Mouse (Mus musculus) MEL (cell line): ENCODE measurements around the gene Commd2. TPM values are rescaled to one million over a fixed set of nuclear protein-coding genes. Genes with fewer than 3 reads are reported as not detected.

ENCODE experiments used
- DNase-seq: peaks from one replicate; pipeline ENCODE4 v3.0.0; 2011; ENCODE audit warnings: low read depth, low spot score
- H3K27ac ChIP-seq: 2 replicates; pipeline ENCODE4 v1.5.1; 2012; ENCODE audit warnings: low read depth, mild to moderate bottlenecking, control low read depth, low read length, moderate library complexity; ENCODE audit not compliant: control insufficient read depth
- H3K27me3 ChIP-seq, 2 experiments: fragments of 150-350 bp in 1 of 2; sonication (generic) in 1 of 2; 2 replicates each; pipeline ENCODE4 v1.6.1; 2012; ENCODE audit warnings: low read length in 2 of 2, mild to moderate bottlenecking in 2 of 2, improper control_type of control experiment in 1 of 2, moderate library complexity in 1 of 2; ENCODE audit not compliant: insufficient read depth in 2 of 2, control insufficient read depth in 1 of 2
- H3K36me3 ChIP-seq, 2 experiments: 2 replicates each; pipeline ENCODE4 v1.6.1; 2012 to 2014; ENCODE audit warnings: low read length in 2 of 2, improper control_type of control experiment in 1 of 2, inconsistent platforms in 1 of 2, mild to moderate bottlenecking in 1 of 2; ENCODE audit not compliant: insufficient read depth in 2 of 2, control insufficient read depth in 1 of 2
- H3K4me1 ChIP-seq, 2 experiments: fragments of 150-350 bp in 1 of 2; sonication (generic) in 1 of 2; 2 replicates each; pipeline ENCODE4 v1.6.1; 2012; ENCODE audit warnings: low read length in 2 of 2, improper control_type of control experiment in 1 of 2, mild to moderate bottlenecking in 1 of 2; ENCODE audit not compliant: insufficient read depth in 2 of 2, control insufficient read depth in 1 of 2
- H3K4me3 ChIP-seq, 2 experiments: fragments of 150-350 bp in 1 of 2; sonication (generic) in 1 of 2; 2 replicates each; pipeline ENCODE4 v1.5.1; 2012; ENCODE audit warnings: low read depth in 2 of 2, low read length in 2 of 2, mild to moderate bottlenecking in 2 of 2, moderate library complexity in 2 of 2, control low read depth in 1 of 2, improper control_type of control experiment in 1 of 2; ENCODE audit not compliant: control insufficient read depth in 1 of 2, insufficient read depth in 1 of 2
- H3K79me2 ChIP-seq: 2 replicates; pipeline ENCODE4 v1.6.1; 2012; ENCODE audit warnings: mild to moderate bottlenecking, low read length, moderate library complexity; ENCODE audit not compliant: control insufficient read depth, poor library complexity, insufficient read depth
- H3K9ac ChIP-seq: 2 replicates; pipeline ENCODE4 v1.6.1; 2012; ENCODE audit warnings: low read depth, mild to moderate bottlenecking, control low read depth, low read length, moderate library complexity; ENCODE audit not compliant: control insufficient read depth, poor library complexity, severe bottlenecking
- H3K9me3 ChIP-seq: fragments of 150-350 bp; sonication (generic); replicated peaks from 2 replicates; pipeline ENCODE4 v1.6.1; 2012; ENCODE audit warnings: mild to moderate bottlenecking, low read length, improper control_type of control experiment, moderate library complexity; ENCODE audit not compliant: insufficient read depth
- CHD2 ChIP-seq: IDR thresholded peaks from 2 replicates; pipeline ENCODE4 v1.6.1; 2011; ENCODE audit warnings: low read length, improper control_type of control experiment
- E2F4 ChIP-seq: IDR thresholded peaks from 2 replicates; pipeline ENCODE4 v1.6.1; 2011; ENCODE audit warnings: low read depth, low read length, improper control_type of control experiment, borderline replicate concordance
- ELF1 ChIP-seq: IDR thresholded peaks from 2 replicates; pipeline ENCODE4 v1.6.1; 2014; ENCODE audit warnings: low read depth, mild to moderate bottlenecking, inconsistent platforms, low read length, improper control_type of control experiment, moderate library complexity
- EP300 ChIP-seq, 2 experiments: IDR thresholded peaks; 2 replicates each; pipeline ENCODE4 v1.6.1; 2011; ENCODE audit warnings: improper control_type of control experiment in 2 of 2, low read length in 2 of 2, low read depth in 1 of 2, mild to moderate bottlenecking in 1 of 2
- KAT2A ChIP-seq: conservative IDR thresholded peaks from 2 replicates; pipeline ENCODE4 v1.6.1; 2012; ENCODE audit warnings: low read depth, low read length, improper control_type of control experiment, inconsistent platforms
- MAFK ChIP-seq: IDR thresholded peaks from 2 replicates; pipeline ENCODE4 v1.6.1; 2011; ENCODE audit warnings: low read depth, mild to moderate bottlenecking, low read length, improper control_type of control experiment, borderline replicate concordance
- MAX ChIP-seq: IDR thresholded peaks from 2 replicates; pipeline ENCODE4 v1.6.1; 2011; ENCODE audit warnings: low read length, improper control_type of control experiment
- MAZ ChIP-seq: IDR thresholded peaks from 2 replicates; pipeline ENCODE4 v1.6.1; 2012; ENCODE audit warnings: low read depth, mild to moderate bottlenecking, inconsistent platforms, low read length, improper control_type of control experiment
- MXI1 ChIP-seq: IDR thresholded peaks from 2 replicates; pipeline ENCODE4 v1.6.1; 2011; ENCODE audit warnings: mild to moderate bottlenecking, low read depth, low read length, improper control_type of control experiment
- MYB ChIP-seq: IDR thresholded peaks from 2 replicates; pipeline ENCODE4 v1.6.1; 2011; ENCODE audit warnings: mild to moderate bottlenecking, low read depth, low read length, improper control_type of control experiment
- MYC ChIP-seq: IDR thresholded peaks from 2 replicates; pipeline ENCODE4 v1.6.1; 2011; ENCODE audit warnings: low read depth, mild to moderate bottlenecking, low read length, improper control_type of control experiment, moderate library complexity
- POLR2AphosphoS2 ChIP-seq: IDR thresholded peaks from 2 replicates; pipeline ENCODE4 v1.6.1; 2011; ENCODE audit warnings: low read length, improper control_type of control experiment
- RAD21 ChIP-seq: IDR thresholded peaks from 2 replicates; pipeline ENCODE4 v1.6.1; 2011; ENCODE audit warnings: mild to moderate bottlenecking, low read depth, low read length, improper control_type of control experiment
- SMC3 ChIP-seq: IDR thresholded peaks from 2 replicates; pipeline ENCODE4 v1.6.1; 2011; ENCODE audit warnings: low read depth, low read length, improper control_type of control experiment
- TAL1 ChIP-seq: IDR thresholded peaks from 2 replicates; pipeline ENCODE4 v1.6.1; 2012; ENCODE audit warnings: mild to moderate bottlenecking, inconsistent platforms, low read length, moderate library complexity, mixed read lengths
- UBTF ChIP-seq: IDR thresholded peaks from 2 replicates; pipeline ENCODE4 v1.6.1; 2012; ENCODE audit warnings: low read depth, mild to moderate bottlenecking, inconsistent platforms, low read length, improper control_type of control experiment, moderate library complexity, borderline replicate concordance; ENCODE audit not compliant: insufficient read depth
- USF2 ChIP-seq, 2 experiments: IDR thresholded peaks; 2 replicates each; pipeline ENCODE4 v1.6.1; 2011 to 2012; ENCODE audit warnings: improper control_type of control experiment in 2 of 2, low read length in 2 of 2, borderline replicate concordance in 1 of 2, inconsistent platforms in 1 of 2, low read depth in 1 of 2, mild to moderate bottlenecking in 1 of 2; ENCODE audit not compliant: insufficient read depth in 1 of 2
- ZC3H11A ChIP-seq: IDR thresholded peaks from 2 replicates; pipeline ENCODE4 v1.6.1; 2012; ENCODE audit warnings: low read depth, mild to moderate bottlenecking, inconsistent platforms, low read length, improper control_type of control experiment
- ZKSCAN1 ChIP-seq: IDR thresholded peaks from 2 replicates; pipeline ENCODE4 v1.6.1; 2012; ENCODE audit warnings: low read depth, mild to moderate bottlenecking, inconsistent platforms, low read length, improper control_type of control experiment, moderate library complexity
- ZMIZ1 ChIP-seq: IDR thresholded peaks from 2 replicates; pipeline ENCODE4 v1.6.1; 2012; ENCODE audit warnings: low read depth, mild to moderate bottlenecking, inconsistent platforms, low read length, improper control_type of control experiment, moderate library complexity
- polyA plus RNA-seq, 2 experiments: library from polyadenylated mRNA; stranded (reverse) in 1 of 2; unstranded in 1 of 2; fragments of >175 nt in 1 of 2; fragments of >200 nt in 1 of 2; gene quantifications; 2 replicates each; pipeline versions ENCODE4 v1.2.1 to v1.2.4; 2012; ENCODE audit warnings: low replicate concordance in 2 of 2, low read depth in 1 of 2; ENCODE audit not compliant: insufficient read length in 2 of 2, insufficient read depth in 1 of 2, missing spikeins in 1 of 2
- total RNA-seq: library from RNA; depleted of rRNA; stranded (reverse); fragments of 300-350 nt; gene quantifications from 2 replicates; pipeline ENCODE4 v1.2.3, GENCODE M21; 2012

Commd2 gene
- total and polyA plus RNA-seq, 3 experiments = 47.7 to 61.6 TPM; not detected in 1

GRCm38 (mm10) chr3:57604618-57605015 is 46.9 kb downstream of the Commd2 start:
- no peaks in the 10 kb centered on the region; a peak in 1 of 4 replicates for H3K27me3 ChIP-seq
- no peak overlapping the region for H3K4me3 ChIP-seq
- no peaks in the 10 kb centered on the region for H3K4me1 ChIP-seq
- H3K27ac ChIP-seq = no peak overlapping the region
- no peaks in the 10 kb centered on the region for H3K9me3 ChIP-seq
- H3K36me3 ChIP-seq = no peaks in the 10 kb centered on the region
- no peaks in the 10 kb centered on the region for H3K79me2 ChIP-seq
- H3K9ac ChIP-seq = no peak overlapping the region
- DNase-seq = no peak
- TF ChIP-seq MAX (no peak), E2F4 (no peak), ZMIZ1 (no peak), TAL1 (no peak), KAT2A (no peak), MYB (no peak), USF2 (IDR thresholded peaks at IDR 0.05; ENCODE audit: borderline replicate concordance in 1 of 2, insufficient read depth in 1 of 2, low read depth in 1 of 2, low read length in 2 of 2) (no peak), EP300 (IDR thresholded peaks at IDR 0.05; ENCODE audit: low read depth in 1 of 2, low read length in 2 of 2) (no peak), CHD2 (no peak), MYC (no peak), POLR2AphosphoS2 (no peak), ZKSCAN1 (no peak), MAFK (no peak), MXI1 (no peak), UBTF (no peak), SMC3 (no peak)

GRCm38 (mm10) chr3:57603891-57604617 is 47.5 kb downstream of the Commd2 start:
- Histone ChIP-seq H3K9me3 (no peaks in the 10 kb centered on the region), H3K9ac (no peak overlapping the region), H3K27me3 (no peaks in the 10 kb centered on the region; a peak in 1 of 4 replicates), H3K36me3 (no peaks in the 10 kb centered on the region), H3K4me3 (no peak overlapping the region), H3K79me2 (no peaks in the 10 kb centered on the region), H3K4me1 (no peaks in the 10 kb centered on the region), H3K27ac (no peak overlapping the region)
- no peak for DNase-seq
- no peak for TF ChIP-seq ZC3H11A
- TF ChIP-seq ZMIZ1 = no peak
- TF ChIP-seq CHD2 = no peak
- no peak for TF ChIP-seq RAD21
- TF ChIP-seq EP300 (IDR thresholded peaks at IDR 0.05; ENCODE audit: low read depth in 1 of 2, low read length in 2 of 2) = no peak
- no peak for TF ChIP-seq ELF1
- no peak for TF ChIP-seq MAZ
